Mouse (Mus musculus): ENCODE data around the gene Sertad1. TPM values are rescaled to one million over a fixed set of nuclear protein-coding genes. Genes with fewer than 3 reads are reported as not detected.
A peak's percentile ranks its signal among the peaks of the same experiment; 100 is the strongest.

Sertad1 gene
- polyA plus RNA-seq, 1 experiment: 15.4 TPM

GRCm38 (mm10) chr7:27474490-27474954, 12.2 kb upstream of the Sertad1 start:
- H3K36me3 ChIP-seq (ENCODE audit: control insufficient read depth, insufficient read depth, low read length): no peaks in the 10 kb centered on the region
- TF ChIP-seq POLR2A (IDR thresholded peaks at IDR 0.05; ENCODE audit: control insufficient read depth, low read depth, low read length): 0 out of 2 replicates have a peak, but pooled peaks have one; percentile 0
- no peak for TF ChIP-seq CTCF (IDR thresholded peaks at IDR 0.05; ENCODE audit: control insufficient read depth, insufficient read depth, insufficient replicate concordance, low read depth, low read length)
- H3K4me1 ChIP-seq (ENCODE audit: control insufficient read depth, insufficient read depth, low read length): peaks cover 11% of the 10 kb centered on the region
- H3K27ac ChIP-seq (ENCODE audit: control insufficient read depth, insufficient read depth, low read depth, low read length): peak overlapping the region; percentile 90
- H3K27me3 ChIP-seq (ENCODE audit: control insufficient read depth, insufficient read depth, low read length): no peaks in the 10 kb centered on the region
- H3K4me3 ChIP-seq (ENCODE audit: control insufficient read depth, low read depth, low read length): peak overlapping the region; percentile 87

GRCm38 (mm10) chr7:27475596-27475995, 11.1 kb upstream of the Sertad1 start:
- Histone ChIP-seq H3K27me3 (ENCODE audit: control insufficient read depth, insufficient read depth, low read length) (no peaks in the 10 kb centered on the region), H3K4me3 (ENCODE audit: control insufficient read depth, low read depth, low read length) (no peak overlapping the region), H3K27ac (ENCODE audit: control insufficient read depth, insufficient read depth, low read depth, low read length) (no peak overlapping the region), H3K36me3 (ENCODE audit: control insufficient read depth, insufficient read depth, low read length) (no peaks in the 10 kb centered on the region), H3K4me1 (ENCODE audit: control insufficient read depth, insufficient read depth, low read length) (peaks cover 11% of the 10 kb centered on the region)
- no peak for TF ChIP-seq CTCF (IDR thresholded peaks at IDR 0.05; ENCODE audit: control insufficient read depth, insufficient read depth, insufficient replicate concordance, low read depth, low read length)
- TF ChIP-seq POLR2A (IDR thresholded peaks at IDR 0.05; ENCODE audit: control insufficient read depth, low read depth, low read length): no peak

- H3K27me3 ChIP-seq (ENCODE audit: control insufficient read depth, insufficient read depth, low read length): no peaks in the 10 kb centered on the region
- no peak overlapping the region for H3K4me3 ChIP-seq (ENCODE audit: control insufficient read depth, low read depth, low read length)
- no peaks in the 10 kb centered on the region; the same call in 1 of the 2 replicates for H3K36me3 ChIP-seq (ENCODE audit: control insufficient read depth, insufficient read depth, low read length)
- no peak for TF ChIP-seq POLR2A (IDR thresholded peaks at IDR 0.05; ENCODE audit: control insufficient read depth, low read depth, low read length)
- no peak for TF ChIP-seq CTCF (IDR thresholded peaks at IDR 0.05; ENCODE audit: control insufficient read depth, insufficient read depth, insufficient replicate concordance, low read depth, low read length)
- peaks cover 16% of the 10 kb centered on the region for H3K4me1 ChIP-seq (ENCODE audit: control insufficient read depth, insufficient read depth, low read length)
- H3K27ac ChIP-seq (ENCODE audit: control insufficient read depth, insufficient read depth, low read depth, low read length): no peak overlapping the region
These were observed 10.5 kb upstream of the Sertad1 start for GRCm38 (mm10) chr7:27476098-27476635.

- no peak overlapping the region for H3K27ac ChIP-seq (ENCODE audit: control insufficient read depth, insufficient read depth, low read depth, low read length)
- no peaks in the 10 kb centered on the region for H3K27me3 ChIP-seq (ENCODE audit: control insufficient read depth, insufficient read depth, low read length)
- peaks cover 18% of the 10 kb centered on the region for H3K4me1 ChIP-seq (ENCODE audit: control insufficient read depth, insufficient read depth, low read length)
- H3K4me3 ChIP-seq (ENCODE audit: control insufficient read depth, low read depth, low read length): no peak overlapping the region
- H3K36me3 ChIP-seq (ENCODE audit: control insufficient read depth, insufficient read depth, low read length): no peaks in the 10 kb centered on the region; the same call in 1 of the 2 replicates
- TF ChIP-seq CTCF (IDR thresholded peaks at IDR 0.05; ENCODE audit: control insufficient read depth, insufficient read depth, insufficient replicate concordance, low read depth, low read length): no peak
- TF ChIP-seq POLR2A (IDR thresholded peaks at IDR 0.05; ENCODE audit: control insufficient read depth, low read depth, low read length): no peak
These were observed 8.1 kb upstream of the Sertad1 start for GRCm38 (mm10) chr7:27478561-27478960.

GRCm38 (mm10) chr7:27479750-27480149, 7.0 kb upstream of the Sertad1 start:
- Histone ChIP-seq H3K4me1 (ENCODE audit: control insufficient read depth, insufficient read depth, low read length) (peaks cover 7% of the 10 kb centered on the region), H3K27me3 (ENCODE audit: control insufficient read depth, insufficient read depth, low read length) (no peaks in the 10 kb centered on the region)
- TF ChIP-seq CTCF (IDR thresholded peaks at IDR 0.05; ENCODE audit: control insufficient read depth, insufficient read depth, insufficient replicate concordance, low read depth, low read length) (no peak), POLR2A (IDR thresholded peaks at IDR 0.05; ENCODE audit: control insufficient read depth, low read depth, low read length) (no peak)

GRCm38 (mm10) chr7:27480506-27480905, 6.2 kb upstream of the Sertad1 start:
- peaks cover 8% of the 10 kb centered on the region for H3K4me1 ChIP-seq (ENCODE audit: control insufficient read depth, insufficient read depth, low read length)
- H3K27me3 ChIP-seq (ENCODE audit: control insufficient read depth, insufficient read depth, low read length): no peaks in the 10 kb centered on the region
- TF ChIP-seq CTCF (IDR thresholded peaks at IDR 0.05; ENCODE audit: control insufficient read depth, insufficient read depth, insufficient replicate concordance, low read depth, low read length) (no peak), POLR2A (IDR thresholded peaks at IDR 0.05; ENCODE audit: control insufficient read depth, low read depth, low read length) (no peak)
- no peak overlapping the region for H3K4me3 ChIP-seq (ENCODE audit: control insufficient read depth, low read depth, low read length)
- H3K27ac ChIP-seq (ENCODE audit: control insufficient read depth, insufficient read depth, low read depth, low read length): no peak overlapping the region
- H3K36me3 ChIP-seq (ENCODE audit: control insufficient read depth, insufficient read depth, low read length): no peaks in the 10 kb centered on the region; the same call in 1 of the 2 replicates

More at GRCm38 (mm10) chr7:27479750-27480149, 7.0 kb upstream of the Sertad1 start:
- Histone ChIP-seq H3K4me3 (ENCODE audit: control insufficient read depth, low read depth, low read length) (no peak overlapping the region), H3K27ac (ENCODE audit: control insufficient read depth, insufficient read depth, low read depth, low read length) (no peak overlapping the region), H3K36me3 (ENCODE audit: control insufficient read depth, insufficient read depth, low read length) (no peaks in the 10 kb centered on the region; the same call in 1 of the 2 replicates)

GRCm38 (mm10) chr7:27480927-27481626, 5.6 kb upstream of the Sertad1 start:
- H3K27ac ChIP-seq (ENCODE audit: control insufficient read depth, insufficient read depth, low read depth, low read length): no peak overlapping the region
- H3K36me3 ChIP-seq (ENCODE audit: control insufficient read depth, insufficient read depth, low read length): no peaks in the 10 kb centered on the region; the same call in 1 of the 2 replicates
- peak overlapping the region; percentile 16; the same call in 1 of the 2 replicates for H3K4me3 ChIP-seq (ENCODE audit: control insufficient read depth, low read depth, low read length)
- H3K27me3 ChIP-seq (ENCODE audit: control insufficient read depth, insufficient read depth, low read length): no peaks in the 10 kb centered on the region
- peaks cover 11% of the 10 kb centered on the region for H3K4me1 ChIP-seq (ENCODE audit: control insufficient read depth, insufficient read depth, low read length)
- no peak for TF ChIP-seq CTCF (IDR thresholded peaks at IDR 0.05; ENCODE audit: control insufficient read depth, insufficient read depth, insufficient replicate concordance, low read depth, low read length)
- TF ChIP-seq POLR2A (IDR thresholded peaks at IDR 0.05; ENCODE audit: control insufficient read depth, low read depth, low read length): no peak

Data from testis, adult 2 months (tissue).